Comparison of ENCODE assay signal across 13 mouse cellular contexts in the genomic region with DNA sequence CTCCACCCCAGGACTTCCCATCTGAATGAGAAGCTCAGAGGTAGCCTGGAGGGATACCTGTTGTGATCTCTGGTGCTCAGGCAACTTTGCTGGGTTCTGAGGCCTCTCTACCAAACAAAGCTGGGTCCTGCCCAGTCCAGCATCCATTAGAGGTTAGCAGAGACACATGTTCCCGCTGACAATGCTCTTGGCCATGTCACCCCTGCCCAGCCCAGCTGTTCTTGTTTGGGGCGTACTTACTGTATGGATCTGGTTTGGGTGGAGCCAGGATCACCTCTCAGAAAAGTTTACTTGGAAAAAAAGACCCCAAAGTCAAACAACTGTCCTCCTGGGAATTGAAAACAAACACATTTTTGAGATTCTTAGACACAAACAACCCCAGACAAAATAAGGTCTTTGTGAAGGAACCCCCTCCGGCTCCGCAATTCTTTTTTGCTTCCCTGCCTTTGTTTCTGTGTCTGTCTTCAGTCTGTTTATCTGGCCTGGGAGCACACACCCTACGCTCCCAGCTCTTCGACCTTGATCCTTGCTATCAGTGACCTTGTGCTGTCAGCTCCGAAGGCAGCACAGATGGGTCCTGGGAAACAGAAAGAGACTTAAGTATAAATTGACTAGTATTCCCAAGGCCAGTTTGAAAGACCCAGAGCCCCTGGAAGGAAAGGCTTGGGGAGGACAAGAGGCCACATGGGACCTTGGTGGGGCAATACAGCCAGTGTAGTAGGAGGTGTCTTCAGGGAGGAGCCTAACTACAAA.
A peak's percentile ranks its signal among the peaks of the same experiment; 100 is the strongest.
DNase-seq lines count a peak whose midpoint lies in the region; ATAC-seq and TF ChIP-seq lines count a peak whose summit lies in the region.
"Had no signal": no experiment of that assay in that cellular context is flagged by ENCODE, and none has a peak within 500 bp of the region (broad histone marks: within the 10 kb centered on the region; RNA-seq: fewer than 3 reads in every experiment).

No protein-coding gene starts in this region.

- H3K4me2 ChIP-seq in liver, embryonic 11.5 days = no peak overlapping the region
- H3K4me2 ChIP-seq in neural tube, embryonic 15.5 days = no peak overlapping the region

- no peaks in the 10 kb centered on the region for H3K9me3 ChIP-seq in liver, embryonic 11.5 days (ENCODE audit: control insufficient read depth, low read length)
- no peaks in the 10 kb centered on the region for H3K9me3 ChIP-seq in embryonic facial prominence, embryonic 10.5 days
- H3K9me3 ChIP-seq in neural tube, embryonic 15.5 days (replicated peaks) = no peaks in the 10 kb centered on the region

- peaks cover 5% of the 10 kb centered on the region for H3K4me1 ChIP-seq in heart, adult 2 months (ENCODE audit: control insufficient read depth, insufficient read depth, low read length)
- peaks cover 41% of the 10 kb centered on the region for H3K4me1 ChIP-seq in liver, embryonic 11.5 days (replicated peaks; ENCODE audit: control insufficient read depth, insufficient read depth, low read length)
- peaks cover 57% of the 10 kb centered on the region for H3K4me1 ChIP-seq in embryonic facial prominence, embryonic 10.5 days
- H3K4me1 ChIP-seq in neural tube, embryonic 15.5 days = peaks cover 43% of the 10 kb centered on the region

- no peak overlapping the region for H3K4me3 ChIP-seq in heart, adult 2 months
- no peak overlapping the region for H3K4me3 ChIP-seq in liver, embryonic 11.5 days (ENCODE audit: low read depth, low read length)
- H3K4me3 ChIP-seq in embryonic facial prominence, embryonic 10.5 days = no peak overlapping the region
- no peak overlapping the region for H3K4me3 ChIP-seq in neural tube, embryonic 15.5 days (replicated peaks)
- H3K4me3 ChIP-seq: erythroblast, embryonic 14.5 days had no signal

- WGBS in heart, adult 2 months = 59% methylated on average over 7 of the region's 7 CpGs
- WGBS in liver, embryonic 11.5 days = 49% methylated on average over 7 of the region's 7 CpGs
- 54% methylated on average over 7 of the region's 7 CpGs for WGBS in embryonic facial prominence, embryonic 10.5 days
- WGBS in neural tube, embryonic 15.5 days = 74% methylated on average over 7 of the region's 7 CpGs

- peak overlapping the region; percentile 56 for H3K27ac ChIP-seq in heart, adult 2 months
- H3K27ac ChIP-seq in liver, embryonic 11.5 days (ENCODE audit: low read depth, low read length) = peak overlapping the region; percentile 22; the same call in 1 of the 2 replicates
- peak overlapping the region; percentile 88 for H3K27ac ChIP-seq in embryonic facial prominence, embryonic 10.5 days (replicated peaks)
- H3K27ac ChIP-seq in neural tube, embryonic 15.5 days (replicated peaks) = peak overlapping the region; percentile 69

- peak; percentile 41; the same call in 1 of the 2 replicates for ATAC-seq in liver, embryonic 11.5 days (replicated peaks; ENCODE audit: low FRiP score)
- ATAC-seq in neural tube, embryonic 15.5 days (ENCODE audit: low FRiP score) = no peak

- intact Hi-C loops in heart, adult 2 months (cut with DNase I) = loop anchor here (5.0 kb wide), 1 partner anchor 192 kb away; no protein-coding TSS in a partner anchor

- TF ChIP-seq POLR2A in heart, adult 2 months (IDR thresholded peaks at IDR 0.05; ENCODE audit: insufficient read depth, low read depth, low read length) = no peak

- DNase-seq in heart, adult 2 months = no peak
- no peak for DNase-seq in heart, postnatal 4 days
- no peak for DNase-seq in liver, embryonic 11.5 days (ENCODE audit: low spot score)
- DNase-seq in liver = no peak
- DNase-seq in embryonic facial prominence, embryonic 10.5 days (ENCODE audit: low spot score) = no peak
- DNase-seq in layer of hippocampus, postnatal 25 days (ENCODE audit: extremely low spot score in 1 of 2, low spot score in 1 of 2) = no peak
- no peak for DNase-seq in kidney, adult 18-20 months
- DNase-seq: cerebellum, adult 11-12 months; gastrocnemius, postnatal 36 days; retina, postnatal 1 day; thymus, adult 18-20 months had no signal

- H3K79me2 ChIP-seq in heart, adult 2 months (replicated peaks; ENCODE audit: control insufficient read depth, insufficient read depth, low read length) = no peaks in the 10 kb centered on the region

- H3K9ac ChIP-seq in heart, adult 2 months (ENCODE audit: low read depth, low read length) = no peak overlapping the region
- H3K9ac ChIP-seq in liver, embryonic 11.5 days (ENCODE audit: low read depth, low read length) = no peak overlapping the region
- H3K9ac ChIP-seq in neural tube, embryonic 15.5 days (replicated peaks) = no peak overlapping the region

- H3K27me3 ChIP-seq in heart, adult 2 months (ENCODE audit: control insufficient read depth, insufficient read depth, low read length) = no peaks in the 10 kb centered on the region
- no peaks in the 10 kb centered on the region for H3K27me3 ChIP-seq in liver, embryonic 11.5 days (replicated peaks; ENCODE audit: control insufficient read depth, insufficient read depth, low read length)
- no peaks in the 10 kb centered on the region for H3K27me3 ChIP-seq in embryonic facial prominence, embryonic 10.5 days (replicated peaks; ENCODE audit: low read depth, poor library complexity, severe bottlenecking)
- H3K27me3 ChIP-seq in neural tube, embryonic 15.5 days (replicated peaks) = no peaks in the 10 kb centered on the region

- 0 out of 2 replicates have a peak, but pooled peaks cover 1% of the 10 kb centered on the region for H3K36me3 ChIP-seq in heart, adult 2 months (ENCODE audit: control insufficient read depth, insufficient read depth, low read length)
- H3K36me3 ChIP-seq in liver, embryonic 11.5 days (ENCODE audit: control insufficient read depth, insufficient read depth, low read length) = no peaks in the 10 kb centered on the region
- no peaks in the 10 kb centered on the region for H3K36me3 ChIP-seq in embryonic facial prominence, embryonic 10.5 days (replicated peaks)
- no peaks in the 10 kb centered on the region for H3K36me3 ChIP-seq in neural tube, embryonic 15.5 days

- TF ChIP-seq EP300 in heart, adult 2 months (IDR thresholded peaks at IDR 0.05; ENCODE audit: insufficient read depth, low read depth, low read length) = no peak

- no peak for TF ChIP-seq CTCF in heart, adult 2 months (IDR thresholded peaks at IDR 0.05)

Comparison
In these comparisons a context has a peak if more than half of its experiments do, and no peak if none do; other contexts are left out.
1. H3K27ac ChIP-seq: peak in every context shown above with its lines; median percentile 88 in embryonic facial prominence, embryonic 10.5 days; 69 in neural tube, embryonic 15.5 days; 56 in heart, adult 2 months; 22 in liver, embryonic 11.5 days.